In genomic region chr15:79225780-79226179, GRCm38 (mm10) we compare ENCODE assay signal across 7 mouse cellular contexts. TPM values are rescaled to one million over a fixed set of nuclear protein-coding genes. Genes with fewer than 3 reads are reported as not detected.
"Had no signal": no experiment of that assay in that cellular context is flagged by ENCODE, and none has a peak within 500 bp of the region (broad histone marks: within the 10 kb centered on the region; RNA-seq: fewer than 3 reads in every experiment).

No protein-coding gene starts in this region.

RNA-seq across cellular contexts. Expression of gene Gm49486, which starts 3.4 kb away (rescaled TPM):
- polyA plus RNA-seq: liver, embryonic 15.5 days; macrophage; spleen, adult 2 months had no signal

RNA-seq across cellular contexts. Expression of gene Slc16a8, which starts 28.8 kb away (rescaled TPM):
- total RNA-seq: left cerebral cortex, postnatal 14 days; left cerebral cortex, postnatal 4 days; megakaryocyte, adult 5-6 weeks had no signal
- polyA plus RNA-seq: liver, embryonic 15.5 days; macrophage; neural tube, embryonic 11.5 days; spleen, adult 2 months had no signal

RNA-seq across cellular contexts. Expression of gene Baiap2l2, which starts 59.6 kb away (rescaled TPM):
- total RNA-seq: megakaryocyte, adult 5-6 weeks had no signal
- polyA plus RNA-seq: macrophage had no signal
